Mouse (Mus musculus): ENCODE measurements around the gene Filip1.

The Filip1 gene

DNA sequence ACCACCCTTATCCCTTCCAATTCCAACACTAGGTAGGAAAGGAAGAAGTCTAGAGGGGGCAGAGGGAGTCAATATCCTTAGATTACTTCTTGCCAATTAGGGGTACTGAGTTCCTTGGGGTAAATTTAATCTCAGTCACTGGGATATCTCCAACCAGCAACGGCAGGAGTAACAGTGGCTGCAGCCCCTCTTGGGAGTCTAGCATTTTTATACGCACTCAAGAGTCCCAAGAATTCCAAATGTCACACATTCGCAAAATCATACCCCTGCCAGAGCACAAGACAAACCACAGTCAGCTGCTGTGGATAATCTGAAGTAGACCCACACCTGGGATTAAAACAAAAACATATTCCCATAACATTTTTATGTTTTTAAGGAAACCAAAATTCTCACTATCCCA lies 102.5 kb downstream of the Filip1 start:
- no peak for DNase-seq (ENCODE audit: low read depth, low spot score)

DNA sequence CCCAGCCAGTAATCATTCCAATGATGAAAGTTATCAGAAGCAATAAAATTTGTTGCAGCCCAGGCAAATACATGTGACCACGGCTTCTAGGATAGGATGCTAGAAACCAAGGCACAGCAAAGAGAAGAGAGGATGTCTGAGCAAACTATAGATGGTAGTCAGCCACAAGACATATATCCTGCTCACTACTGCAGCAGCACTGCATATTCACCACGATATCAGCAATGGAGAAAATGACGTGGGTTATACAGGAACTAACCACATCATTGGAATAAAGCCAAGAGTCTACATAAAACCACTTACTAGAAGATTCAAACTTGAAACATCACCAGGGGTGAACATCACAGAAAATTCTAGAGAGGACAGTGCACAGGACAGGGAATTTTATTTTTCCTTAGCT lies 113.8 kb downstream of the Filip1 start:
- no peak for DNase-seq (ENCODE audit: low read depth, low spot score)

DNA sequence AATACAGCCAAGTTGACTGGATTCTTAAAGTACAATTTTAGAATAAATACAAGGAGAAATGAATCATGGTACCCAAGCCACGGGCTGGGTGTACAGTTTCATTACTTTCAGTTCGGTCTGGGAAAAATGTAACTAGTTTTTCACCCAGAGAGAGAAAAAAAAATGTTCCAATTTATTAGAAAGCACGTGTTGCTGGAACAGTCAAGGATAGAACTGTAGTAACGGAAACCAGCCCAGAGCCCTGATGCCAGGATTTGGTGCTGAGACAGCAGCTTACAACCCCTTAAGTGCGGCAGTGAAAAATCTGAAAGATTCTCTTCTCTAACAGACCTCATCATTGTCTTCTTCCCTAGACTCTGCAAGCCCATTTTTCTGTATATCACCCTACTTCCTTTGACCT lies 118.0 kb downstream of the Filip1 start:
- no peak for DNase-seq (ENCODE audit: low read depth, low spot score)

DNA sequence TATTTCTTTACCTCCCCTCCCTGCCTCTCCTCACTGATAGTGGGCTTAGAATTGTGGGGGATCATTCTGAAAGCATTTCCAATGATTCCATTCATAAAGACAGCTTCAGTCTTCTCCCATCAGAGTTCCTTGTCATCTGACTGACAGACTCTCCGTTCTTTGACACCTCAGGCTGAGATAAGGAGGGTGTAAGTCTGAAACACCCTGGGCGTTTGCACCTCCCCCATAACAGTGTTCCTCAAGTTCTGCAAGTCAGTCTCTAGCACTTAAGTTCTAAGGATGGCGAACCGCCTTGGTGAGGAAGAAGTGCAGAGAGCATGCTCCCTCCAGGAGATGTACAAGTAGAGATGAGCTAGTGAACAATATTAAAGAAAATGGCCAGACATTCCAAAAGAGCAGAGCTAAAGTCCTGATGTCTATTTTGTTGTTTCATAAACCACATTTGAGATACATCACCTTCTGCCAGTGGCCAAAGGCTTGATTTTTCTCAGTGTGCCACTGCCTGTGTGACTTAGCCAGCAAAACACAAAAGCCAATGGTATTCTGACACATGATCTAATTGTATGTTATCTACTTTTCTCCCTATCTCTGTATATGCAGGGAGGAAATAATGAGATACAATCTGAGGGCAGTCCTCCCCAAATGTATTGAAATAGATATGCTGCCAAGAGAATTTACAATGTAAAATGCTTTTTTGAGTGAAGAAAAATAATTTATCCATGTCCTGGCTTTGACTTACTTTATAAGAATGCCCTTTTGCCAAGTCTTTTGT lies 118.6 kb downstream of the Filip1 start:
- no peak for DNase-seq (ENCODE audit: low read depth, low spot score)

DNA sequence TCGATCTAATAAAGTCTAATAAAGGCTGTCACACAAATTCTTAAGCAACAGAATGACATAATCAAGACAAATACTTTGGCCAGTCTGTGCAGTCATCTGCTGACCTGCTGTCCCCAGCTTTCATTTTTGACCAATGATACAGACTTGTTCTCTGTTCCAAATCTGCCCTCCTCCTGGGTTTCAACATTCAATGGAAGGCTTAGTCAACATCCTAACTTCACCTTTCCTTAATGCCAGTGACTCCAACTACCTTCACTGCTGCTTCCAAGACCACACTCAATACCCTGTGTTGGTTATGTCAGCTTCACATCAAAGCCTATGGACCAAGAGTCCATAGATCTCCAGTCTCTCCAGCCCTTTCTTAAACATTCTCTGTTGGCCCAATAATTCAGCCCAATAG lies 120.5 kb downstream of the Filip1 start:
- DNase-seq (ENCODE audit: low read depth, low spot score), result no peak

DNA sequence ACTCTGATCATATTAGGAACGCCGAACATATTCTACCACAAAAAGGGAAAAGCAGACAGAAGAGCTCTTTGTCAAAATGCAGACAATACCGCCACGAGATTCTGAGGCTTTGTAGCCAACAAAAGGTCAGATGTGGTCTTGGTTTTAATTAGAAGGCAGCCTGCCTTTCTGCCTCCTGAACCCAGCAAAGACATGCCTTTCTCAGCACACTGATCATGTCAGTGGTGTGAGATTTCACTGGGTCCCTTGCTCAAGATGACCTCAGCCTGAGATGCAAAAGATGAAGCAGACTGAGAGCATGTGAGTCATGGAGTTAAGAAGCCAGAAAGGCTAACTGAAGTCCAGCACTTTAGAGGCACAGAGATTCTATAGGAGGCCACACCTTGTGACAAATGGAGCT lies 122.2 kb downstream of the Filip1 start:
- DNase-seq (ENCODE audit: low read depth, low spot score), result no peak

DNA sequence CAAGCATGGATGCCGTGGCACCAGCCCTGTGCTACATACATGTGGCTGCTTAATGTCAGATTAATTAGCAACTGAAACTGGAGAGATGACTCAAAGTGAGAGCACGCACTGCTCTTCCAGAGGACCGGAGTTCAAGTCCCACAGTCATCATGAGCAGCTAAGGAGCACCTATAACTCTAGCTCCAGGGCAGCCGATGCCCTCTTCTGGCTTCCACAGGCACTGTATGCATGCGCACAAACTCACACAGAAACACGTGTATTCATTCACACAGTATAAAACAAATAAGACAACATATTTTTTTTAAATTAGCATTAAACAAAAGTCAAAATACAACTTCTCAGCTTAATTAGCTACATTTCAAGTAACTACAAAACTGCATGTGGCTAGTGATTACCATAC lies 123.5 kb downstream of the Filip1 start:
- DNase-seq (ENCODE audit: low read depth, low spot score), result no peak

DNA sequence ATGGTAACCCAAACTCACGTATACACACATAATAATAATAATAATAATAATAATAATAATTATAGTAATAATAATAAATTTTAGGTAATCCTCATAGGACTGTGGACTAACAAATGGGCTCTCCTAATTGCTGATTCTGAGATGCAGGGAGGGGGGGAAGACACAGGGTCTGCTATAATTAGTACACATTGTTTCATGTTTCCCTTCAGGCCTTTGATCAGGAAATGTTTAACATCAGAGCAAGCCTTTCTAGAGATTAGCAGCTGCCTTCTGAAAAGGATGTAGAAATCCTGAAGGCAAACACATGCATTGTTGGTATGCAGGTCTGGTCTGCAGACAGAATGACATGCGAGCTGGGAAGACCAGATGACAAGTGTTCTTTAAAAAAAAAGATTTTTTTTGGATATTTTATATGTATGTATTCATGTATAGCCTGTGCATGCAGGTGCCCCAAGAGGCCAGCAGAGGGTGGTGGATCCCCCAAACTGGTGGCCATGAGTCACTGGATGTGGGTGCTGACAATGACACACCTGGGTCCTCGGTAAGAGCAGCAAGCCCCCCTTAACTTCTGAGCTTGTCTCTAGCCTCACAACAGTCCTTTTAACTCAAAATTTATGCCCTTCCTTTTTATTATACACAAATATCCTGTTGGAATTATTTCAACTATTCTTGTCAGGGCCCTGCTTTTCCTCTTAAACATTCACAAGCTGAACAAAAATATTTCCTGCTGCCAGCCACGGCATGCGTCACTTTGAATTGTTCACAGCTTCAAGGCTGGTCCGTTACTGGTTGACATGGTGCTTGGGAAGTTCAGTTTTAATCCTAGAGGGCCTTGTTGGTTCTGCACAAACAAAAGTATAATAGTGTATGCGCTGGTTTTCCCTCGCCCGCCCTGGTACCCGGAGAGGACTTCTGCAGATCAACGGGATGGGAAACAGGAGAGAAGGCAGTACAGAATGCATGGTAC lies 127.1 kb downstream of the Filip1 start:
- DNase-seq (ENCODE audit: low read depth, low spot score), result no peak

DNA sequence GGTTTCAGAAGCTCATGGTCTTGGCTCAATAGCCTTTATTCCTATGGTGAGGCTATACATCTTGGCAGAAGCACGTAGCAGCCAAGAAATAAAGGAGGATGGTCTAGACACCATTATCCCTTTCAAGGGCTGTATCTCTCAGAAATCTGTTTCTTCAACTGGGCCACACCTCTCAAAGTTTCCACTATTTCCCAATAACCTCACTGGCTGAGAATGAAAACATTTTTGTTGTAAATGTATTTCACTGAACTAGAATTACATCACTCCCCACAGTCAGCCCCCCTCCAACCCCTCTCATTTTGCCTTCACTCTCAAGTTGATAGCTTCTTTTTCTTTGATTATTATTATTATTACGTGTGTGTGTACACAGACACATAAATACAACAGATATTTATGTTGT lies 129.5 kb downstream of the Filip1 start:
- no peak for DNase-seq (ENCODE audit: low read depth, low spot score)

DNA sequence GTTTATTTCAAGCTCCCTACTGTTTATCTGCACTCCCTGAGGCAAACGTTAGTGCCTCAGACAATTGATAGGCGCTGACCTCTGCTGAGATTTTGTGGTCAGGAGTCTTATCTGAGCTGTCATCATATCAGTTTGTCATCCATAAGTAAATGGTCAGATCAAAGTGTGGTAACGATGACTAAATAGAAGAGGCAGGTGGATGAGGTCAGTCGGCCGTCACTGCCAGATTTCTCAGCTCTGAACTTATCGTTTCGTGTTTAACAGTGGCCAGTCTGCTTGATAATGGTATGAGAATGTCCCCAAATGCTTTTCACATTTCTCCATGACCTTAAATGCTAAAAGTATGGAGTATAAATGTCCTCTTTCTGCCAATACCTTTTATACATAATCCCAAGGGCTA lies 132.6 kb downstream of the Filip1 start:
- no peak for DNase-seq (ENCODE audit: low read depth, low spot score)

DNA sequence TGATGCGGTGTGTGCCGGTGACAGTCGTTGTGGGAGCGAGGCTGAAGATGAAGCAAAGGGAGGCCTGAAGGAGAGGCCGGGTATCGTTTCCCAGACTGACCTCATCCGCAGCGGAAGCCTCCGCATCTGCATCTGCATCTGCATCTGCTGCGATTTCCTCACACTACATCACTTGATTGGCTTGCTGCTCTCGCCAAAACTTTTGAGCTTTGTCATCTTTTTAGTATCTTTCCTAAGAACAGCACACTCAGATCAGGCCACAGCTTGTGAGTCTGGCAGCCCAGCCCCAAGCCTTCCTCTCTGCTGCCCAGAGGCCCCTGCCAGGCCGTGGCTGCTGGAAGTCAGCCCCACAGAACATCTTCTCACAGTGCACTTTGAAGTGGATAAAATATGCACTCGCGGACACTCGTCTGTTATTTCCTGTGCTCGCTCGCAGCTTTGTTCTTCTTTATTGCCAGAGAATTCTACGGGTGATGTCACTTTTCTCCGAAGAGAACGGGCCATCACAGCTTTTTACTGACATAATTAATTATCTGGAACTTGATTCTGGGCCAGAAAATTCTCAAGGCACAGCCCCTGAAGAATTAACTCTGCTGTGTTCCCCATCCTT lies 137.0 kb downstream of the Filip1 start:
- no peak for DNase-seq (ENCODE audit: low read depth, low spot score)

DNA sequence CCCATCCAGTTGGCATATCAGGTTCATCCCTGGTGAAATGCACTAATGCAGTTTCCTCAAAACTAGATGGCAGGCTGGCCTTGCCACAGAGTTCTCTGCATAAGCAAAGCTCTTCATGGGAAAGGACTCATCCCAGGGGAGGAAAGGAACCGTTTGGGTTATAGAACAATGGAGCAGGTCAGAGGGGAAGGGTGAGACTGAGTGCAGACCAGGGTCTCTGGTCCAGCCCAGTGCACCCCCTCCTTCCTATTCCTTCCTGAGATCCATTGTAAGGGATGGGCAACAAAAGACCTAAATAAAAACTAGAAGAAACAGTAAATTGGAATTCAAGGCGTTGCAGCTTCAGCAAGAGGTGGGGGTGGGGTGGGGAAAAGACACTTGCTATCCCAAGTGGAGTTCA lies 140.1 kb downstream of the Filip1 start:
- DNase-seq (ENCODE audit: low read depth, low spot score), result no peak

DNA sequence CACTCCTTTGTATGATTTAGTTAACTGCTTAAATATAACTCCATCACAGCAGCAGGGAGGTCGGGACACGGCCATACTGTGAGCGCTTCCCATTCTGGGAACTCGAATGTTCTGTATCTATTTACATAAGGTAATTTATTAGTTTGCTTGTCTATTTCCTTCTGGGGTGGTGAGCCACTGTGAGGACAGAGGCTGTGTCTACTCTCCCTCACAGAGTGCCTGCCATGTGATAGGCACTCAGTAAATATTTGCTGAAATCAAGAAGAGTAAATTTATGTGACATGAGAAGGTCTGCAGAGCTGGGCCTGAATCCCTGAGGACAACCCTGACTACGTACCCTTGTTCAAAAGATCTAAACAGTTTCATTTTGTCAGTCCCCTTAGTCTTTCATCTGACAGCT lies 143.1 kb downstream of the Filip1 start:
- DNase-seq (ENCODE audit: low read depth, low spot score), result no peak

DNA sequence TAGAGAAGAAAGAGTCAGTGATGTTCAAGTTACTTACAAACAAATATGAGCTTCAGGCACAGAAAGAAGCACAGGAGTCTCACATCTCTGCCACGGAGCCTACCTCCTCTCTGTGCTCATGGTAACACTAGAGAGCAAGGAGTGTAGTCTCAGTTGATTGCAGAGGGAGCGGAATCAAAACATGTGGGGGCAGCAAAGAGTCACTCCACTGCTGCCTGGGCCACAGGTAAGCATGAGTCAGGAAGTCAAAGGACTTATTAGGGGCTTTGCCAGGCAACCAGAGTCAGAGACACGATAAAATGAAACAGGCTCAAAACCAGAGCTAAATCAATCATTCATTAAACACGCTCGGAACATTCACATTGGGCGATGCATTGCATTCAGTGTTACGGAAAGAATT lies 146.7 kb downstream of the Filip1 start:
- no peak for DNase-seq (ENCODE audit: low read depth, low spot score)

DNA sequence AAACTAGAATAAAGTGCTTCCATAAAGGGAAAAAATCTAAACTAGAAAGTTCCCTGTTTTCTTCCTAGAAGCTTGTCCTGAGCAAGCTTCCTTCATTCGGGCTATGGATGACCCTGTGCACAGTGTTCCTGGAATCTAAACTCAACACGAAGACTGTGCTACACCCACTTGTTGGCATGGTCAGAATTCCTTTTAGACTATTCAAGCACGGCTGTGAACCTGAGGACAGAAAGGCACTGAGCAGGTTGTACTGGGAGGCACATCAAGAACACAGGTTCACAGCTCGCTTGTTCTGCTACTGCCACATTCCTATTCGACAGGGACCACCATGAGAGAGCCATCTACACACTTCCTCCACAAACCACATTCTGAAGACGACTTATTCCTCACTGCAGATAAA lies 150.1 kb downstream of the Filip1 start:
- DNase-seq (ENCODE audit: low read depth, low spot score), result no peak

DNA sequence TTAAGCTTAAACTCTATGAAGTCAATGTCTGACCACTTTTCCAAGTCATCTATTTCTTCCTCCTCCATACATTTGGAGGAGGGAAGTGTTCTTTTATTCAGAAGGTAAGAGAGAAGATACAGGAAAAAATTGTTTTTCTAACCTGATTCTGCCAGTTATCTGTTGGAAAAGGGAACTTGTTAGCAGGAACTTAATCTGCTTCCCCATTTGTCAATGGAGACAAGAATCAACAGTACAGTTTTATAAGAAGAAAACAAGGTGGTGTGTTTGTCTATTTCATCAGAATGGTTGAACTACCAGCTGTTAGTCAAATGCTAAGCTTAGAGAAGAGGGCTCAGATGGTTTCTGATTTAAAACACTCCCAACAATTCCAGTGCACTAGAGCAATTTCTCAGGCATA lies 165.6 kb downstream of the Filip1 start:
- DNase-seq (ENCODE audit: low read depth, low spot score), result no peak

DNA sequence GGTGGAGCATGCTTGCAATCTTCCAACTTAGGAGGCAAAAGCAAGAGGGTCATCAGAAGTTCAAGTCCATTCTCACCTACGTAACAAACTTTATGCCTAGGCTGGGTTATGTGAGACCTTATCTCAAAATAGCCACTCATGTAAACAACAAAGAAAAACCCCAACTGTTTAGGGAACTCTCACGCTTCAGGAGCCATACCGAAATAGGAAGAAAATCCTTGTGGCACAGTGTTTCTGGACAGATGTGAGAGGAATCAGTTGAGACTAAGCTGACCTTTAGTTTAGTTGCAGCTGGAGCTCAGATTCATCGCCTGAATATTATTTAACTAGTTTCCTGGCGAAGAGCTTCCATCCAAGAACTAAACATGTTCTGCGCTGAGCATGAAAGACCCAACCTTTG lies 170.0 kb downstream of the Filip1 start:
- no peak for DNase-seq (ENCODE audit: low read depth, low spot score)

DNA sequence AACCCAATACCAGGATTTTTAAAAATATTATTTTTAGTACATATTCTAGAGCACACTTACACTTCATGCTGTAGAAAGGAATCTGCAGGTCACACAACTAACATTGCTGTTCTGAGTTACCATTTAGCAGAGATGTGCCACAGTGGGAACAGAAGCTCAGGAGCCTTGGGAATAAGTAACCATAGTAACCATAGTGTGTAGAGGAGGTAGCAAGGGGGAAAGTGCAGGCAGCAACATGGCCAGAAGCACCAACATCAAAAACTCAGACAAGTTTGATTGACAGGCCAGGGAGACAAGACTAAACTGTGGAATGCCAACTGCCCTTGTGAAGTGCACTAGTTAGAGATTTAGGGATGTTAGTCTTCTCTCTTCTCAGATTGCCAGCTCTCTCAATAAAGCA lies 170.6 kb downstream of the Filip1 start:
- no peak for DNase-seq (ENCODE audit: low read depth, low spot score)

DNA sequence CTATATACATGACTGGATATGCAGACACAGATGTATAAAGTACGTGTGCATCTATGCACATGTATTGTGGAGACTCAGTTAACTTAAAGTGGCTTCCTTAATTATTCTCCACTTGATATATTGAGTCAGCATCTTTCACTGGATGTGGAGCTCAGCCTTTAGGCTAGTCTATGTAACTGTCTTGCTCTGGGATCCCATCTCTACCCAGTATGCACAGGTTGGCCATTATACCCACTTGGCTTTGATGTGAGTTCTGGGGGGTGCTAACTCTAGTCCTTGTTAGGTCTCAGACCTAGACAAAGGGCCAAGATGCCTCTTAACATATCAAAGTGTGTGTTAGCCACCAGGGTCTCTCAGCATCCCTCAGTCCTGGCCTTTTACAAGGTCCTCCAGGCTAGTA lies 181.4 kb downstream of the Filip1 start:
- DNase-seq (ENCODE audit: low read depth, low spot score), result no peak

DNA sequence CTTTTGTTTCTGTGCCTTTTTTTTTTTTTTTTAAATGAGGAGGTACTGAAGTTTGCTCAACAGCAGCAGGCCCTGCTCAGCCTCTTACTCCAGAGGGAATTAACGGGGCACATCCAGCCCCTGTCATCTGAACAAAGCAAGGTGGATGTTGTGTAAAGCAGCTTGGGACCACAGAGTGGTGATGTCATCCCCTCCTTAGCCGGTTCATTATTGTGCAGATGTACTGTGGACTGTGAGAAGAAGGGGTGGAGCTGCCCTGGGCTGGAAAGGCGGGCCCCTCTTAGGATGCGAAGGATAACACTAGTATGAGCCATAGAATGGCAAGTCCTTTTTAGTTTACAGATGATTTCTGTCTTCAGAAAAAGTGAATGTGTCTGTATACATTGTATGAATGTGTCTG lies 181.8 kb downstream of the Filip1 start:
- no peak for DNase-seq (ENCODE audit: low read depth, low spot score)

DNA sequence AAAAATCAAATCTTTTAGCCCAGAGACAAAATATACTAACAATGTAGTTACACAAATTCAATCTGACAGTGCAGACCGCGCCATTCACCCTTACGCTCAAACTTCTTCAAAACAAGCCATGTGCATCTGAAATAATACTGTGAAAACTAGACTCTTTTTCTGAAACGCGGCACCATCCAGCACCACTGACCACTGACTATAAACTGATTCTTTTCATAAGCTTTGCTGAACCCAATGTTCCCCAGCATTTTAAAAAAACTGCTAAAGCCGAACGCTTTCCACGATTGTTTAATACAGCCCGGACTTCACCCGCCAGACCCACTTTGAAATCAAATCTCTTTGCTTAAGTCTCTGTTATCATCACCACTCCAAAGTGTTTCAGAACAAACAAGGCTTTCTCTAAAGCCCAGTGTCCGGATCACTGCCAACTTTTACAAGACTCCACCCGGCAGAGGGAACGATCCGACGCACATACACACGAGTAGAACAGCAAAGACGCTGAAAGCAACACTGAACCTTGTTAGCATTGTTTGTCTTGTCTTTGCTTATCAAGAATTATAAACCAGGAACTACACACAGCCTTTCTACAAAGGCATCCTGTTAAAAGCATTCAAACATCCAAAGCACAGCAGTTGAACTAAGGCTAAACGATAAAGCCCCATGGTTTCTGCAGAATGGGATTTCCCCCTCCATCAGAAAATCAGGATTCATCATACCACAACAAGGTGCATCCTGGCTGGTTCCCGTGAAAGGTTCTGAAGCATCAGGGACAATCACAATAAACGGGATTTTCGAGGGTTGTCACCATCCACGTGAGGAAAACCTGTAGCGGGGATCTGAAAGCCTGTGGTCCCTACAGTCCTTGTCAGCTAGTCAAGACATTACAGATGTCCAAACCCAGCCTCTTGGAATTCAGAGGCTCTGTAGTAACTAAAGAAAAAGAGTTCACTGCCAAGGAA lies 182.5 kb downstream of the Filip1 start:
- DNase-seq (ENCODE audit: low read depth, low spot score), result no peak

Measured in forelimb bud, embryonic 11.5 days (tissue).